Mouse (Mus musculus): ENCODE measurements around the gene R3hdm2.

The R3hdm2 gene

DNA sequence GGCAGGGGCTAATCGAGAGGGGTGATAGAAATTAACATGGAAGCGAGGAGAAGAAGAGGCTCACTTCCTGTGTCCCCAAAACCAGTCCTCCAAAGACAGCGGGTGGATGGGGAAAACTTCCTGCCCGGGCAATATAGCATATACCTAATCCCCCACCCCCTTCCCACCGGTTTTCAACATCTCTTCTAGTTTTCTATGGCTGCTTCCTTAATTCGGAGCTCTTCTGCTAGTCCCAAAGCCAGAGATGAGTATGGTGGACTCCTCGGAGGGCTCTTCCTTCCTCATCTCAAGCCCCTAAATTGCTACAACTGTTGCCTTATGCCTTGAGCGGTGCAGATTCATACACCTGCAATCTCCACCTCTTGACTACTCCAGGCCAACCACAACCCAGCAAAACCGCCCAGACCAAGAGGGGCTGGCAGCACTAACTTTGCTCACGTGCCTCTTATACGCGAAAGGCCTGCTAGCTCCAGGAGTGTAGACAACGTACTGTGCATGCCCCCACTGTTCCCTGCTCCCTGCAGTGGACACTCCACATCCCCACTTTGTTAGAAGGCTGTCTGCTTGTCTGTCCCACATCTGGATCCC, 134.1 kb downstream of the R3hdm2 start:
- CTCF ChIA-PET: interaction anchor here (0.6 to 20.7 kb wide), 37 partner anchors 13 to 960 kb away, joined by 3 to 811 read pairs (median 9); partner anchors contain the start of genes Lrp1 (in 2 of the 4), Gpr182 (in 1 of the 4), Nxph4 (in 1 of the 4) and Shmt2 (in 1 of the 4)
- POLR2A ChIA-PET: interaction anchor here (0.6 to 18.5 kb wide), 26 partner anchors 7 to 225 kb away, joined by 3 to 470 read pairs (median 4); partner anchors contain the start of genes Shmt2 (in 2 of the 4), Arhgap9 (in 1 of the 4), Nxph4 (in 1 of the 4) and Zbtb39 (in 1 of the 4)

DNA sequence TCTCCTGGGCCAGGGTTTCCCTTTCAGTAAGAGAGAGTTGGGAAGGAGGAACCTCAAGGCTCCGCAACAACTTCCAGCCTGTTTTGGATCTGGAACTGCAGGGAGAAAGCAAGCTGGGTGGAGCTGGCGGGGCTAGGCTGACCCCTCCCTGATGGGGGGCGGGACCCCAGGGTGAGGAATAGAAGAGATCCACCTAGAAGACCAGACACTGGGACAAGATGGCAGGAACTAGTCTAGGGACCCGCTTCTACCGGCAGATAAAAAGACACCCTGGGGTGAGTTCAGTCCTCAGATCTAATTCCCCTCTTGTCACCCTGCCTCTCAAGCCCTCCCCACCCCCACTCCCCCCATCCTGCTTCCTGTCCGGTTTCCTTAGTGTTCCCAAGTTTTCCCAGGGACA, 134.6 kb downstream of the R3hdm2 start, which contains the start of gene Ndufa4l2:
TSS of gene Ndufa4l2 (plus strand) at position 204 of the 400 bp plus-strand sequence.
- POLR2A ChIA-PET: interaction anchor here (0.9 to 18.5 kb wide), 17 partner anchors 10 to 192 kb away, joined by 3 to 470 read pairs (median 4); partner anchors contain the start of genes Nxph4 (in 1 of the 4) and Shmt2 (in 1 of the 4)
- CTCF ChIA-PET: interaction anchor here (1.5 to 20.7 kb wide), 16 partner anchors 12 to 223 kb away, joined by 3 to 811 read pairs (median 26); partner anchors contain the start of genes Lrp1 (in 1 of the 4), Nxph4 (in 1 of the 4) and Shmt2 (in 1 of the 4)

DNA sequence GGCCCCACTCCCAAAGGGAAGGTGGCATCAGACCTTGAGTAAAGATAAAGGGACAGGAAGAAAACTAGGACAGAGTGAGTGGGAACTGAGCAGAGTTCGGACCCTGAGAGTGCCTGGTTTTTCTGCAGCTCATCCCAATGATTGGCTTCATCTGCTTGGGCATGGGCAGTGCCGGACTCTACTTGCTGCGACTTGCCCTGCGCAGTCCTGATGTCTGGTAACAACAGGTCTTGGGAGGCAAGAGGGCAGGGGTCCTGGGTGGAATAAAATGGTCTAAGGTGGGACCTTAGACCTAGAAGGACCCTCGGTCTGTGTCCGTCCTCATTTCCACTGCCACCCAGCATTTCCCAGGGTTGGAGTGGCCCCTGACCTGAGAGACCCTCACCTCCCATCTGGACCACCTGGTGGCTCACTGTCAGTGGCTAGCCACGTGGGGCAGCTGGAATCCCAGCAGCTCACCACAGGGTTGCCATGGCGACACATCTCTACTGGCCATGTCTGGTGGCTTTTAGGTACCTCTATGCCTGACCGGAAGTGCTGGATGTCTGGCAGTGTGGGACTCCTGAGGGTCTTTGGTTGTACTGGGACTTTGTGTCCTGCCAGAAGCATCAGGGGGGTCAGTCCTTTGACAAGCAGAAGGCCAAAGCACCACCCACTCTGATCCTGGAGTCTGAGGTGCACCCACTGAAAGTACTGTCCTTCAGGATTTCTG, 135.3 kb downstream of the R3hdm2 start:
- CTCF ChIA-PET: interaction anchor here (1.0 to 20.7 kb wide), 10 partner anchors 14 to 107 kb away, joined by 3 to 811 read pairs (median 52); partner anchors contain the start of genes Lrp1 (in 1 of the 4), Nxph4 (in 1 of the 4) and Shmt2 (in 1 of the 4)

DNA sequence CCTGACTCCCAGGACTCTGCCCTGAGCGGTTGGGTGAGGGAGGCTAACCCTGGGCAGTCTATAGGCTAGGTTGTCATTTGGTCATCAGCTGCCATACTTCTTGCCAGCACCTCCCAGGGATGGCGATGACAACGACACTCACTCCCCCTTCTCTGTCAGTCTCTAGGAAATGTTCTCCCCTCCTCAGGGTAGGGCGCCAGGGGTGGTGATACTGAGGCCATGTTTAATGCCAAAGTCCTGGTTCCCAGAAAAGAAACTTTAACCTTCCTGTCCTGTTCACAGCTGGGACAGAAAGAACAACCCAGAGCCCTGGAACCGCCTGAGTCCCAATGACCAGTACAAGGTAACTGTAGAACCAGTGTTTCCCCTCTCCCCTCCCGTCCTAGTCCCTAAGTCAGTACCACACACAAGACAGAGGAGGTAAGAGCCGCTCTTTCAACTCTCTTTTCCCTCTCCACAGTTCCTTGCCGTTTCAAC, 135.9 kb downstream of the R3hdm2 start:
- ChIA-PET CTCF (interaction anchor here (0.7 to 20.7 kb wide), 8 partner anchors 12 to 106 kb away, joined by 3 to 811 read pairs (median 4); partner anchors contain the start of genes Nxph4 (in 1 of the 4) and Shmt2 (in 1 of the 4)), POLR2A (interaction anchor here (0.5 to 18.5 kb wide), 14 partner anchors 7 to 278 kb away, joined by 3 to 470 read pairs (median 4); partner anchors contain the start of genes Nxph4 (in 1 of the 4) and Shmt2 (in 1 of the 4))

More for the DNA sequence above, 135.3 kb downstream of the R3hdm2 start:
- POLR2A ChIA-PET: interaction anchor here (1.0 to 18.5 kb wide), 18 partner anchors 9 to 193 kb away, joined by 3 to 470 read pairs (median 4); partner anchors contain the start of genes Nxph4 (in 1 of the 4) and Shmt2 (in 1 of the 4)

DNA sequence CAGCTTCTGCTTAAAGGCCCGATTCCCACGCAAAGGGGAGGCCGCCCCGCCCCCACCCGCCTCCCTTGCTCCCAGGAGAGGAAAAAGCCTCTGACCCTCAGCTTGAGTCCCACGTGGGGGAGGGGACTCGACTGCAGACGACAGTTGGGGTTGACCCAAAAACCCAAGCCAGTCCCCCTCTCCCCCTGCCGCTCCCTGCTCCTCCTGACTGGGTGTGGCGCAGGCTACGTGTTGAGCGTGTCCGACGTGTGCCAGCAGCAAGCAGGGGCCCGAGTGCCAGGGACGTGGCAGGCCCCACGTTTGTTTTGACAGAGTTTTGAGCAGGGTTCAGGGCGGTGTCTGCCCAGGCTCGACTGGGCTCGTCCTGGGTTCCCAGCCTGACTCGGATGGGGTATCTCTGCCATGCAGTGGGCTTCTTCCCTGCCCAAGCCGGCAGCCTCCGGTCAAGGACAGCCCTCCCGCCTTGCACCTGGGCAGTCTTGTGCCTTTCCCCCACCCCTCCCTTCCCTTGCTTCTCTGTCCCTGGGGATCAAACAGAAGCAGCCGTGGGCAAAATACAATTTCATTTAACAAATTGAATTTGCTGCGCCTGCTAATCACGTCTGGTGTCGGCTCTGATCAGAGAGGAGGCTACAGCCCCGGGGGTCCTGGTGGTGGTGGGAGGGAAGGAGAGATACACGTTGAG, 136.6 kb downstream of the R3hdm2 start:
- ChIA-PET CTCF (interaction anchor here (0.6 to 20.7 kb wide), 16 partner anchors 13 to 647 kb away, joined by 3 to 811 read pairs (median 4); partner anchors contain the start of genes Lrp1 (in 1 of the 4), Nxph4 (in 1 of the 4) and Shmt2 (in 1 of the 4)), POLR2A (interaction anchor here in 3 of 4 experiments (0.7 to 18.5 kb wide), 19 partner anchors 8 to 279 kb away, joined by 3 to 470 read pairs (median 4); partner anchors contain the start of genes Nemp1 (in 1 of the 3), Nxph4 (in 1 of the 3), R3hdm2 (in 1 of the 3) and Shmt2 (in 1 of the 3))

DNA sequence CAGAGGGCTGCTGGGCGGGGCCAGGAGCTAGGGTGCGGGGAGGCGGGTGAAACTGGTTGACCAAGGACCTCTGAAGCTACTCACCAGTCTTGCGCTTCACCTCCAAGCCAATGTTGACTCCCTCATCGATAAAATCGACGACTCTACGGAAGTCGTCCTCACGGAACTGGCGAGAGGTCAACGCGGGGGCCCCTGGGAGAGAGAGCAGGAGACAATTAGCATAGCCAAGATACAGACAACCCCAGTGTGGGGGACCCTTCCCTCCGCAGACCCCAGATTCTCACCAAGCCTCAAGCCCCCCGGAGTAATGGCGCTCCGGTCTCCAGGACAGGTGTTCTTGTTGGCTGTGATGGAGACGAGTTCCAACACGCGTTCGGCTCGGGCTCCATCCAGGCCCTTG, 137.8 kb downstream of the R3hdm2 start:
- CTCF ChIA-PET: interaction anchor here in 3 of 4 experiments (0.5 to 20.7 kb wide), 9 partner anchors 8 to 847 kb away, joined by 3 to 811 read pairs (median 5); partner anchors contain the start of genes Lrp1 (in 1 of the 3), Nxph4 (in 1 of the 3) and Shmt2 (in 1 of the 3)
- POLR2A ChIA-PET: interaction anchor here in 3 of 4 experiments (0.5 to 18.5 kb wide), 26 partner anchors 9 to 1030 kb away, joined by 3 to 470 read pairs (median 3); partner anchors contain the start of genes Lrp1 (in 1 of the 3), Nemp1 (in 1 of the 3), Nxph4 (in 1 of the 3) and Shmt2 (in 1 of the 3)

DNA sequence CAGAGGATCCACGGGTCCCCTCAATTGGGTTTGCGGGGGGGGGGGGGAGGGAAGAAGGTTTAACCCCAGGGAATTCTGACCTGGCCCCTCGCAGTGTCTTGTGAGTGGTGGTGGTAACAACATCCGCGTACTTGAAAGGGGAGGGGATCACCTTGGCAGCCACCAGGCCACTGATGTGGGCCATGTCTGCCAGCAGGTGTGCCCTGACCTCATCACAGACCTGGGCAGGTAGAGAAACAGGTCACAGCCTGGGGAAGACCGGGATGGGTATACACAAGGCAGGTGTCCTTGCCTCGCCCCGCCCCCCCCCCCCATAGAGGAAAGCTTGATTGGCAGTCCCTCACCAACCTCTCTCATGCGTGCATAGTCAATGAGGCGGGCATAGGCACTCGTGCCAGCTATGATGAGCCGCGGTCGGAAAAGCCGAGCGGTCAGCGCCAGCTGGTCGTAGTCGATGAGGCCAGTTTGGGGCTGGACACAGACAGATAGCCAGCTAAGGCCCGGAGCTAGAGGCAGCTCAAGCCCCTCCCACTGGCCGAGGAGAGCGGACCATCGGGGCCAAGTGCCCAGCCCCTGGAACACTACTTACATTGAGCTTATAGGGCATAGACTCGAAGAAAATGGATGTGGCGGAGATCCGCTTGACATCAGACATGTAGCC, 139.0 kb downstream of the R3hdm2 start:
- CTCF ChIA-PET: interaction anchor here (0.6 to 21.9 kb wide), 14 partner anchors 6 to 618 kb away, joined by 3 to 811 read pairs (median 6); partner anchors contain the start of genes Ndufa4l2 (in 1 of the 4), Nxph4 (in 1 of the 4) and Shmt2 (in 1 of the 4)
- POLR2A ChIA-PET: interaction anchor here in 3 of 4 experiments (0.6 to 21.5 kb wide), 19 partner anchors 5 to 232 kb away, joined by 3 to 470 read pairs (median 5); partner anchors contain the start of genes Nxph4 (in 2 of the 3), Ndufa4l2 (in 1 of the 3) and Shmt2 (in 1 of the 3)

DNA sequence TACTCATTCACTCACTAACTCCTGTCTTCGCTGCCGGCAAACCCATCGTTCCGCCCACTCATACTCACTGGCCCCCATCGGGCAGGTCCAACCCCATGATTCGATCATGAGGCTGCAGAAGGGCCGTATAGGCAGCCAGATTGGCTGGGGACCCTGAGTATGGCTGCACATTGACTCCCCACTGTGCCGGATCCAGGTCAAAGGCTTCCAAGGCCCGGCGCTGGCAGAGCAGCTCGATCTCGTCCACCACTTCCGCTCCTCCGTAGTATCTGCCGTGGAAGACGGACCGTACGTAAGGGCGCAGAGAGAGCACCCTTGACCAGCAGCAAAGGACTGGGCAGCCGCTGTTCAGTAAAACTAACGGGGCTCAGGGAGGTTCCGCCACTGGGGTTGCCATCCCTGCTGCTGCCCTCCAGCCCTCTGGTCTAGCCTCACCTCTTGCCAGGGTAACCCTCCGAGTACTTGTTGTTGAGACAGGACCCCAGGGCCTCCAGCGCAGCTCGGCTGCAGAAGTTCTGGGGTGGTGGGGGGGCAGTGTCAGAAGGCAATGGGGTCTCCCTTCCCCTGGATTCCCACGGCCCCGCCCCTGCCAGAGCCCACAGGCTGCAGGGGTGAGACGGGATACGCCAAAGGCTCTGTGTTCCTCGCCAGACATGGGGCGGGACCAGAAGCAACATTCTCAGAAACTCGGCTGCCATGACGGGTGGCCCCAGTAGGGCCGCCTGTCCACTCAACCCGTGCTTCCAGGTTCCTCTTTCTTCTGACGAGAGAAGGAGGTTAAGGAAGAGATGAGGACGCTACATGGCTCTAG, 140.0 kb downstream of the R3hdm2 start:
- ChIA-PET POLR2A (interaction anchor here in 3 of 4 experiments (0.6 to 21.5 kb wide), 18 partner anchors 6 to 306 kb away, joined by 3 to 470 read pairs (median 4); partner anchors contain the start of genes Lrp1 (in 2 of the 3), Nxph4 (in 2 of the 3), Ndufa4l2 (in 1 of the 3) and Shmt2 (in 1 of the 3)), CTCF (interaction anchor here (0.8 to 21.9 kb wide), 14 partner anchors 7 to 617 kb away, joined by 3 to 811 read pairs (median 4); partner anchors contain the start of genes Ndufa4l2 (in 1 of the 4), Nxph4 (in 1 of the 4) and Shmt2 (in 1 of the 4))

DNA sequence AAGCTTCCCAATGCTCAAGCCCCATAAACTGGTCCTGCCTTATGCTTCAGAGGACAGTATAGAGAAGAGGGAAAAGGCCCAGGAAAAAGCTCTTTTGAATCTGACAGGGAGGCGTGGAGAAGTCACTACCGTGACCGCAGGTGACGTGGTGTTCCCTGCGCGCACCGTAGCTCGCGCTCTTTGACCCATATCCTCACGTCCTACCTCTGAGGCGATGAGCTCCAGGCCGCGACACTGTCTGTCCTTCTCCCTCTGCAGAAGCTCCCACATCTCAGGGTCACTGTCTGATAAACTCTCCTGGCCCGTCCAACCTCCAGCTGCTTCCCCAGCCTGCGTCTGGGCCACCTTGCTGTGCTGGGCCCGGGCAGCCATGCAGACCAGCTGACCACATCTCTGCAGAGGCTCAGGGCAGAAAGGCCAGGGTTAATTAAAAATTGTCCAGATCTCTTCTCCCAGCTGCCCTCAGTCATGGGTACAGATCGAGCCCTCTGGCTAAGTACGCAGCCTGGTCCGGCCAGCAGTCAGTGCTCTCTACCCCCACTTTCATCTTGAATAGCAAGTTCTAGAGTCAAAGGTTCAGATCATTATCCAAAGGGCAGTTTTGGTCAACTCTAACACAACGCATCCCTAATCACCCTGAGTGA, 140.7 kb downstream of the R3hdm2 start:
- ChIA-PET CTCF (interaction anchor here (0.9 to 21.9 kb wide), 9 partner anchors 8 to 19 kb away, joined by 3 to 811 read pairs (median 8); partner anchors contain the start of genes Ndufa4l2 (in 1 of the 4), Nxph4 (in 1 of the 4) and Shmt2 (in 1 of the 4)), POLR2A (interaction anchor here (0.6 to 21.5 kb wide), 19 partner anchors 7 to 307 kb away, joined by 3 to 470 read pairs (median 6); partner anchors contain the start of genes Lrp1 (in 2 of the 4), Nxph4 (in 2 of the 4), Nab2 (in 1 of the 4) and Ndufa4l2 (in 1 of the 4))

DNA sequence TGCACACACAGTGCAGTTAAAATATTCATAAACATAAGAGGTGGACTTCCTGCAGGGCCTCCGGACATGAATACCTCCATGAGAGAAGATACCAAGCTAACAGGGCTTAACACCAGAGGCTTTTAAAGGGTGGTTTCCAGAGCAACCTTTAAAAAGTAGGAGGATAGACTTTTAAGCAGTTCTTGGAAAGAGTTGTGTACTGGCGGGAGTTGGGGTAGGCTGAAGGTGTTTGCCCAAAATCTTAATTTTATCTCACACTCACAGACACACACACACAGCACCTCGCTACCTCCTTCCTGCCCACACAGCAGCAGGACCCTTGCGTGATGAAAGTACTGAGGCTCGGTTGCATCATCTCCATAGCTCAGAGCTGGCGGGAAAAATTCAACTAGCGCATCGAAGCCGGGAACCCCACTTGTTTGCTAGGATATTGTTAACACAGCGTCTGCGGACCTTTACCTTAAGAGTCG, 141.5 kb downstream of the R3hdm2 start:
- CTCF ChIA-PET: interaction anchor here (1.0 to 21.9 kb wide), 10 partner anchors 8 to 18 kb away, joined by 3 to 811 read pairs (median 6); partner anchors contain the start of genes Ndufa4l2 (in 1 of the 4), Nxph4 (in 1 of the 4) and Shmt2 (in 1 of the 4)
- POLR2A ChIA-PET: interaction anchor here (0.5 to 21.5 kb wide), 27 partner anchors 8 to 239 kb away, joined by 3 to 470 read pairs (median 5); partner anchors contain the start of genes Nab2 (in 2 of the 4), Nxph4 (in 2 of the 4), Ndufa4l2 (in 1 of the 4) and Nemp1 (in 1 of the 4)

DNA sequence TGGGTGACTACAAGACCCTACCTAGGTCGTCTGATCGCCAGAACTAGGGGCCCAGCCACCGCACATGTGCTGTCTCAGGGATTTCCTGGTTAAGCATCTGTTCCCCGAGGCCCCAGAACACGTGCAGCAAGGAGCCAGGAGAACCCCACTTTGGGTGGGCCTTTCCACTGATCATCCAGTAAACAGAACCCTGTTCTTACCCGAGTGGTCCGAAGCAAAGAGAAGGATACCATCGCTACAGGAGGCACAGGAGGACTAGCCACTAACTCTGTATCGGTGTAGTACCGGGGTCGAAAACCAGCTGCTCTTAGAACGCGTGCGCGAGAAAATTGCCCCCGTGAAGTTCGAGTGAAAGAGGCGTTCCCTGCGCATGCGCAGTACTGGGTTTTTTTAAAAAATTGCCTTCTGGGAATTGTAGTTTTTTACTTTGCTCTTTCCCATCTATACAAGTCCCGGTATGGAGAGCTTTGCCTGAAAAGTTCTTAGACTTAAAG, 142.0 kb downstream of the R3hdm2 start, which contains the start of gene Shmt2:
TSS of gene Shmt2 (minus strand) at position 357 of the 494 bp plus-strand sequence.
- ChIA-PET CTCF (interaction anchor here in 3 of 4 experiments (0.7 to 21.9 kb wide), 11 partner anchors 7 to 183 kb away, joined by 3 to 811 read pairs (median 5); partner anchors contain the start of genes Ndufa4l2 (in 1 of the 3), Nxph4 (in 1 of the 3) and Shmt2 (in 1 of the 3)), POLR2A (interaction anchor here (0.5 to 21.5 kb wide), 33 partner anchors 7 to 240 kb away, joined by 3 to 470 read pairs (median 5); partner anchors contain the start of genes Nab2 (in 2 of the 4), Nxph4 (in 2 of the 4), Ndufa4l2 (in 1 of the 4) and Nemp1 (in 1 of the 4))

DNA sequence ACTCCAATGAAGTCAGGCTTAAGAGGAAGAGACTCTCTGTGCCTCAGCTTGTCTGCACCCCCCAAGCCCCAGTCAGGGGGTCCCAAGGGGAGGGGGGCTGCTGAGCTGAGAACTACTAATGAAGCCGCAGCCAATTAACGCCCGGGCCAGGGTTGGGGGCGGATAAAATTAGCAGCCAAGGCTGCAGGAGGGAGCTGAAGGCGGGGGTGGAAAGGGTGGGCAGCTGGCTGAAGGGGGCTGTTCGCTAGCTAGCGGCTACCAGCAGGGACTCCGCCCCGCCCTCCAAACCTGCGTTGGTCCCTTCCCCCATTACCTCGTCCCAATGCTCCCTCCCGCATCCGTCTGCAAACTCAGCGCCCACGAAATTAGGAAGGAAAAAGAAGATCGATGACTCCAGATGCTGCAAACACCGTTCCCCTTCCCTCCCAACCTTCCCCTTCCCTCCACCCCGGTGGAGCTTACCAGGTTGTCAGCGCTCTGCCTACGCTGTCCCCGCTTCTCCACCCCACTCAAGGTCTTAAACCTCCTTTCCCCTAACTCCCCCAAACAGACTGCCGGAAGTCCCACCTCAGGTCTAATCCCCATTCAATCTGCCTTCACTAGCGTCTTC, 144.6 kb downstream of the R3hdm2 start:
- ChIA-PET CTCF (interaction anchor here (0.6 to 21.9 kb wide), 16 partner anchors 12 to 369 kb away, joined by 3 to 811 read pairs (median 4); partner anchors contain the start of genes Lrp1 (in 1 of the 4), Ndufa4l2 (in 1 of the 4) and Shmt2 (in 1 of the 4)), POLR2A (interaction anchor here (0.6 to 21.5 kb wide), 12 partner anchors 11 to 1038 kb away, joined by 3 to 470 read pairs (median 4); partner anchors contain the start of genes Lrp1 (in 2 of the 4), Ndufa4l2 (in 2 of the 4) and Shmt2 (in 1 of the 4))

DNA sequence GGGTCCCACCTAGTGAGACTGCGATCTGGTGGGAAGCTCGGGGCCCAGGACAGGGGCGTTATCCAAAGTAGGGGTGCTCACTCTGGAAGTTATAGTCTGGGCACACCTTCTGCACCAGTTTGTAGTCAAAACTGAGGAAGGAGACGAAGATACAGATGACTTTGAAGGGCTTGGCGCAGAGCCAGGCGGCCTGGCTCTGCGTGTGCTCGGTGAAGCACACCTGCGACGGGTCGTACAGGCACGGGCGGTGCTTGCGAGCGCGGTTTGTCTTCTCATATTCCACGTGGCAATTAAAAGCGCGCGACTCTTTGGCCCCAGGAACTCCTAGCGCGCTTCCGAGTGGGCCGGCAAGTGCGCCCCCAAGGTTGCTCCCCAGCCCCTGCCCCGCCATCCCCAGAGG, 145.9 kb downstream of the R3hdm2 start:
- POLR2A ChIA-PET: interaction anchor here in 3 of 4 experiments (0.6 to 21.5 kb wide), 9 partner anchors 11 to 203 kb away, joined by 3 to 470 read pairs (median 9); partner anchors contain the start of genes Ndufa4l2 (in 2 of the 3) and Shmt2 (in 1 of the 3)

More for the DNA sequence above, 145.9 kb downstream of the R3hdm2 start:
- CTCF ChIA-PET: interaction anchor here (0.6 to 21.9 kb wide), 16 partner anchors 10 to 693 kb away, joined by 3 to 811 read pairs (median 6); partner anchors contain the start of genes Ndufa4l2 (in 2 of the 4), Lrp1 (in 1 of the 4) and Shmt2 (in 1 of the 4)
